Mouse (Mus musculus) gastrocnemius, postnatal 10 days (tissue): ENCODE measurements around the gene Olfr279. TPM values are rescaled to one million over a fixed set of nuclear protein-coding genes. Genes with fewer than 3 reads are reported as not detected.
"Not testable (repeated sequence)": the region's sequence is repeated elsewhere in the genome, so short reads cannot be mapped to it uniquely, and the experiment has no call there.

Experiments used
- DNase-seq: peaks from one replicate; pipeline ENCODE4 v3.0.0; 2021; ENCODE audit warnings: mixed read lengths
- total RNA-seq, 2 experiments: library from RNA; stranded (reverse); gene quantifications; 2 replicates each; pipeline ENCODE4 v1.2.3; 2021

Olfr279 gene
- total RNA-seq, 2 experiments from 2014 or later, result not detected

- DNase-seq, result no peak
These were observed 19.3 kb downstream of the Olfr279 start for GRCm38 (mm10) chr15:98511386-98511928.

- no peak for DNase-seq
These were observed 20.0 kb downstream of the Olfr279 start for GRCm38 (mm10) chr15:98512232-98512631.

- peak; percentile 68 for DNase-seq
These were observed 20.7 kb downstream of the Olfr279 start for GRCm38 (mm10) chr15:98512799-98513321.

- DNase-seq, result not testable (repeated sequence)
These were observed 21.5 kb downstream of the Olfr279 start for GRCm38 (mm10) chr15:98513676-98514075.

GRCm38 (mm10) chr15:98514146-98514545, 21.9 kb downstream of the Olfr279 start:
- no peak for DNase-seq

GRCm38 (mm10) chr15:98514845-98515244, 22.6 kb downstream of the Olfr279 start:
- not testable (repeated sequence) for DNase-seq

GRCm38 (mm10) chr15:98517380-98518355, 25.5 kb downstream of the Olfr279 start:
- peak; percentile 57 for DNase-seq

GRCm38 (mm10) chr15:98521245-98521644, 29.0 kb downstream of the Olfr279 start:
- no peak for DNase-seq

- no peak for DNase-seq
These were observed 33.9 kb downstream of the Olfr279 start for GRCm38 (mm10) chr15:98526057-98526456.

GRCm38 (mm10) chr15:98527056-98527771, 35.0 kb downstream of the Olfr279 start:
- DNase-seq, result no peak

- no peak for DNase-seq
These were observed 35.9 kb downstream of the Olfr279 start for GRCm38 (mm10) chr15:98528066-98528563.

- no peak for DNase-seq
These were observed 40.1 kb downstream of the Olfr279 start for GRCm38 (mm10) chr15:98532281-98532680.

- DNase-seq, result no peak
These were observed 40.9 kb downstream of the Olfr279 start for GRCm38 (mm10) chr15:98533035-98533531.

GRCm38 (mm10) chr15:98533881-98534627, 41.9 kb downstream of the Olfr279 start, which contains the start of gene Kansl2:
Gene Kansl2 (minus strand): TSS chr15:98534264.
- peak; percentile 93 for DNase-seq

- DNase-seq, result no peak
These were observed 43.7 kb downstream of the Olfr279 start for GRCm38 (mm10) chr15:98535921-98536320.

GRCm38 (mm10) chr15:98536828-98537510, 44.8 kb downstream of the Olfr279 start:
- DNase-seq, result no peak

GRCm38 (mm10) chr15:98537923-98538322, 45.7 kb downstream of the Olfr279 start:
- no peak for DNase-seq

- no peak for DNase-seq
These were observed 48.9 kb downstream of the Olfr279 start for GRCm38 (mm10) chr15:98541064-98541463.

GRCm38 (mm10) chr15:98543341-98543740, 51.1 kb downstream of the Olfr279 start:
- no peak for DNase-seq

- no peak for DNase-seq
These were observed 52.9 kb downstream of the Olfr279 start for GRCm38 (mm10) chr15:98545151-98545550.

- no peak for DNase-seq
These were observed 54.6 kb downstream of the Olfr279 start for GRCm38 (mm10) chr15:98546843-98547242.
